Mouse (Mus musculus): Measurements from ENCODE around the gene Klhl29.

Gene Klhl29

DNA sequence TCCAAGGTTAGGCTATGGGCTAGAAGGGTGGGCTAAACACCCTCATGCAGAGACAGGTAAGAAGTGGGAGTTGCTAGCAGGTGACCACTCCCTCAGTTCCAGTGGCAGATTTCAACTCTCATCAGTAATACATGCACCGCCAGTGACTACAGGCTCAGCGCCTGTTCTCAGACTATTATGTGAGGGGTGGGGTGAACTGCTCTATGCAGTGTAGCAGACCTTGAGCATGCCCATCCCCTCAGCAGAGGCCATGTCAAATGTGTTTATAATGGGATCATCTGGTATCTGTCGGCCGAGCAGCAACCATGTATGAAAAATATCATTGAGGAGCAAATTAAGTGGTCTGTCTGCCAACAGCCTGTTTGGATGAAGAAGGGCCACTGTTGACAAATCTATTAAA, 72.4 kb downstream of the Klhl29 start:
- DNase-seq (ENCODE audit: extremely low spot score, low read depth, low spot score) = no peak

DNA sequence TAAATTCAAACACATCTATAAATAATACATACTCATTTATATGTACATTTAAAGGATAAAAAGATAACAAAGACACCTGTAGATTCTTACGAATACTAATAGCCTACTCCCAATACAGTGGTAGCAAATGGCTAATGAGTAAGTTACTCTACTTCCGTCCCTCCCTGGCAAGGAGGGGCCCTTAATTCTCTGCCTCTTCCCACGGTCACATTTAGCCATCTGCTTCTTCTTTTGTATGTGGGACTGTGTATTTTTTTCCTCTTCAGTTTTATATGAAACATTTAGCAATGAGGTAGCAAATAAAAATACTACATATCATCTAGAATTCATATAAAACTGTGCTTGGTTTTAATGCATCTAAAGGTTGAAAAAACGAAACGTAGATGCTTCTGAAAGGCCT, 73.6 kb downstream of the Klhl29 start:
- no peak for DNase-seq (ENCODE audit: extremely low spot score, low read depth, low spot score)

DNA sequence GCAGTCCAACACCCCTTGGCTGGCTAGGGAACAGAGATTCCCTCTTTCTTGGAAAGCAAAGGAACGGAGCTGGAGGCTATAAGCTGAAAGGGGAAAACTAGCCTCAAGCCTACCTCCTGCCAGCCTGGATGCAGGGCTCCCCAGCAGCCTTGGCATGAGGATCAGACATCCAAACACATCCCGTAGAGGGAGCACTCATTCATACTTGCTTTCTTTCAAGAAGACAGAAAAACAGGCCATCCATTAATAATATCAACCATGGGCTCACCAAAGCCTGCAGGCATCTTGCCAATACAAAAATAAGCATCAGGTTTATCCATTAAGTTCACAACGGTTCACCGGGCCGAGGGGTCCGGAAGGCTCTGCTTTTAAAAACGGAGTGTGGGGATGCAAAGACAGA, 79.1 kb downstream of the Klhl29 start:
- no peak for DNase-seq (ENCODE audit: extremely low spot score, low read depth, low spot score)

DNA sequence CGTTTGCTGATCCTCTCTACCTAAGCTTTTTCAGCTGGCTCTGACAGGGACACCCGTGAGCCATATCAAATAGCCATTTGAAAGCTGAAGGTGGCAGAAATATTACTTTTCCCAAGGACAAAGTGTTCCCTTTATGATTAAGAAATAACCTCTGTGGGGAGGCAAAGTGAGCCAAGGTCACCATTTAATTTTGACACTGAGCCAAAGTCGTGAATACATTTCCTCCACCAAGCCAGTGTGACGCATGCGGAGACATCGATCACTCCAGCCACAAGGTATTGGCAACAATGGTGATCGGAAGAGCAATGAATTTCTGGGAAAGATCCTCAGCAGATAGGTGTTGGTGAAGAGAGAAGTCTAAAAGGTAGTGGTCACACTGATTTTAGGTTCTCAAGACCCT, 83.2 kb downstream of the Klhl29 start:
- no peak for DNase-seq (ENCODE audit: extremely low spot score, low read depth, low spot score)

DNA sequence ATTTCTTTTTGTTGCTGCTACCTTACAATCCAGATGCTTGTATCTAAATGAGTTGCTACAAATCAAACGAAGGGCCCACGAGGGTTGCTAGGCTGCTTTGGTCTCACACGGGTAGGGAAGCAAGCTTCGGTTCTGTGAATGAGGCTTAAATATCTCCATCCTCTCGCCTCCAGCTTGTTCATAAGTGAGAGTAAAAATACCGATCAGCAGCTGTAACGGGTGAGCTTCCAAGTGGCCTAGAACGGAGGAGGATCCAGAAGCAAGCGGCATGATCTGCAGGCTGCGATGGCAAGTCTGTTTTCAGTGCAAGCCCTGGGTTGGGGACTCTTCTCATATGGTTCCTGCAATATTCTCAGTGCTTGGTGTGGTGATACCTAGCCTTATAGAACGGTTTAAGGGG, 89.9 kb downstream of the Klhl29 start:
- no peak for DNase-seq (ENCODE audit: extremely low spot score, low read depth, low spot score)

DNA sequence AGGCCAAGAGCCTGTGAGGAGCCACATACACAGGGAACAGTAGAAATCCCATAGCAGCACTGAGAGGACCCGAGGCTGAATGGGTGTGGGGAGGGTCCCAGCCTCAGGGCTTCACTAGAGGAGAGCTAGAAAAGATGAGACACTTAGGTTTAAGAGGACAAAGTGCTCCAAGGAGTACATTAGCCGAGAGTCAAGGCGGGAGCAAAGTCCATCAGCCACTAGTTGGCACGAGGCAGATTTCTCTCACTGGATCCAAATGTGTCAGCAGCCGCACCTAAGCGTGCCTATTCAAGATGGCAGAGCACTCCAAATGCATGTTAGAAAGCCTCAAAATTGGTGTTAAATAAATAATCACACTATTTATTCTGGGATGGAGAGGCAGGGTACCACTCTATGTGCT, 90.5 kb downstream of the Klhl29 start:
- DNase-seq (ENCODE audit: extremely low spot score, low read depth, low spot score) = no peak

DNA sequence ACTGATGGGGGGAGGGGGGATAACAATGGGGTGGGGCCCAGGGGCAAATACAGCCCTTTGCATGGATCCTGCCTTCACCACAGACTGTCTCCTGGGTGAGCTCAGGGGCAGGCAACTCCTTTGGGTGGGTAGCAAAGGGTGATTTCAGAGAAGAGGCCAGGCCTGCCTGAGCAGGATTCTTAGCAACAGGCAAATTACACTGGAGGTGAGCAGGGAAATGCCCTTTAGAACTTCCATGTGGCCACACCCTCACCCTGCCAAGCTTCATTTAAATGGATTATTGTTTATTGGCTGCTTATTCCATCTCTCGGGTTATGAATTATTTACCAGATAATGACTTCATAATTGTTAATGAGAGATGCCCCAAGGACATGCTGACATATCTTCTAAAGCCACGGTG, 91.8 kb downstream of the Klhl29 start:
- no peak for DNase-seq (ENCODE audit: extremely low spot score, low read depth, low spot score)

DNA sequence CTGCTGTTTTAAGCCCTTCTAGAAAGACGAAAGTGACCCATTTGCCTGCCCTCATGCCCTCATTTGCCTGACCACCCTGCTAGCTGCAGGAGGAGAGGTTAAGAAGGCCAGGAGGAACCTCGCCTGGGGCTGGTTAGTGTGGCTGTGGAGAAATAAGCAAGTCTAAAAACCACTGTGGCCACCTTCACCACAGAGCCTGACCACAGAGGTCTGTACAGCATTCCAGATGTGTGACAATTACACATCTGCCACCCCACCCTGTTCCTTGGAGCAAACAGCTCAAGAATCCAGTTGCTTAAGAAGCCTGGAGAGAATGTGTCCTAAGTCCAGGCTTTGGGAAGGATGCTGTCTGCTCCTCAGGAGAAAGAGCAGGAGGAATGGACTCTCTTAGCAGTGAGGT, 92.9 kb downstream of the Klhl29 start:
- no peak for DNase-seq (ENCODE audit: extremely low spot score, low read depth, low spot score)

DNA sequence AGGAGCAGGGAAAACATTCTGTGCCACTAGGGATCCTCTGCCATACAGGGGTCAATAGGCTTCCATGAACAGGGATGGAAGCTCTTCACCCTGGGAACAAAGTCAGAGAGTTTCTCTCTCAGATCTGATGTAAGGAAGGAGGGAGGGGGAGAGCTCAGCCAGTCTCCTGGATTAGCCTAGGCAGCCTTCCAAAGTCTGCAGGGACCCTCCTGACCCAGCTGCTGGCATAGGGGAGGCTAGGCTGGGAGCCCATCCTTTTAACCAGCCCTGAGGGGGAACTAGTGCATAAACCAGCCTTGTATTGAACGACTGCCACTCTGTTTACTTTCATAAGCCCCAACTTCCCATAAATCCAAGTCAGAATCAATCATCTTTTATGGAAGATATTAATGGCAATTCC, 95.6 kb downstream of the Klhl29 start:
- no peak for DNase-seq (ENCODE audit: extremely low spot score, low read depth, low spot score)

DNA sequence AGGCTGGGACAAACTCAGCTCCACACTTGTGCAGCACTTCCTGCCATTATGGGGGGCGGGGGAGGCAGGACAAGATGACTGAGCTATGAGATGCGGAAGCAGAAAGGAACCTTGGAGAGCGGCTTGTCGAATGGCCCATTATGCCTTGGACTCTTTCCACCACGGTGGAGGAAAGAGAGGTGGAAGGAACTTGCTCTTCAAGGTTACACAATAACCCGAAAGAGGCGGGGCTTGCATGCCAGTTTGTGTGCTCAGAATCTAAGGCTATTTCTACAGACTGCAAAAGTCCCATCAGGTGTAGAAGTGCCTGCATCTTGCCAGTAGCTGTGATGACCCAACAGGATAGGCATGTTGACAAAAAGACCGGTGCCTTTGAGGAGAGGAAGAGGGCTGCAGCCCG, 98.5 kb downstream of the Klhl29 start:
- DNase-seq (ENCODE audit: extremely low spot score, low read depth, low spot score) = no peak

DNA sequence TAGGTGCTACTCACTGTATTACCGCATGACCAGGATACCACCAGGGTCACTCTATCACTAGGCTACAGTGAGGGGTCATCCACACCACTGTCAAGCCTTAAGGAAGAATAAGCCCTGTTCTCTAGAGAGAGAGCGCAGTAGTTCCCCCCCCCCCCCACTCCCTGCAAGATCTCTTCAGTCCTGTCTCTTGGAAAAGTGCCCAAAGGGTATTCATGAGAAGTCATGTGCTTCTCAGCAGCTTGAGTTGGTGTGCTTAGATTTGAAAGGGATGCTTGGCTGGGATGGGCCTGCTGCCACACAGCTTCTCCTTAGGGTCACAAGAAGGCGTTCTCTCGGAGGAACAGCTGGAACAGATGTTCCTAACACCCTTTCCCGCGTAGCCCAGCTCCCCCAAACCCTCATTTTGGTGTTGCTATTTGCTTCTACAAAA, 100.0 kb downstream of the Klhl29 start:
- no peak for DNase-seq (ENCODE audit: extremely low spot score, low read depth, low spot score)

DNA sequence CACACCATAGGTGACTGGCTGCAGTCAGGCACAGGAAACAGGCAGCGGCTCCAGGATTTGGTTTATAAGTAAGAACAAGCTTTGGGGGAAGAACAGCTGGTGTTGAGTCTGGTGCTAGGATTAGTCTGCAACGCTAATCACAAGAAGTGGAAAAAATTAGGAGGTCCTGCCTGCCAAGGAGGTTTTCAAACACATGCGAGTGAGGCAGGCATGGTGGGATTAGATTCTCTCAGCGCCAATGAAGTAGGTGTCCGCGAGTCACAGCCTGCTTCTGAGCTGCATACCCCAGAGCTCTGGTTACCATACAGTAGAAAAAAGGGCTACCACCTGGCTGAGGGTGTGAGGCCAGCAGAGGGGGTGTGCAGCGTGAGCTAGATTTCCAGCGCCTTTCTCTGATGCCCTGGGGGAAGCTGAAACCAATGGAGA, 101.0 kb downstream of the Klhl29 start:
- DNase-seq (ENCODE audit: extremely low spot score, low read depth, low spot score) = no peak

DNA sequence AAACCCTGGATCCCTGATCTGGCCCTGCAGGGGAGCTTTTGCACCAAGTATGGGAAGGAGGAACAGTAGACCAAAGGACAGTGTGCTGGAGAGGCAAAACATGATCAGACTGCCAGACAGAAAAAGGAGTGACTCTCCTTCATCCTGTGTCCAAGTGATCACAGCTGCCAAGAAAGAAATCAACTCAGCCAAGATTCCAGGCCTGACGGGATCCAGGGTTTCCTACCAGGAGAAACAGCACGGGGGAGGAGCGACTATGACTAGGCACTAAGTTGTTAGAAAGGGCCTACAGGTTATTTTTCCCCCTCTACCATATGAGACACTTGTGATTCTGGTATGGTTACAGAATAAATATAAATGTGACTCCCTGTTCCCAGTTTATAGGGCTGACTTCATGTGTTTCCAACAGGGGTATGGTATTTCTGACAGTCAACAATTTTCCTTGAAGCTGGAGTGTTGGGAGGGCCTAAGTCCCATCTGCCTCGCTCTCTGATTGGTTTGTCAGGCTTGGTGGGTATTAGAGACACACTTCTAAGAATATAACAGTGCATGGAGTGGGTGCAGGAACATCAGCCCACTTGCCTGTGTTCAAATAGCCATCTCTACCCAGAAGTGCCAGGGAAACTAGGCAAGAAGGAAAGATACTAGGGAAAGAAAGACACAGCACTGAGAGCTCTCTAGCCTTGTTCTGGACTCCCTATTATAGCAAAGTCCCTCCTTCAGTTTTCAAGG, 102.0 kb downstream of the Klhl29 start:
- DNase-seq (ENCODE audit: extremely low spot score, low read depth, low spot score) = no peak

DNA sequence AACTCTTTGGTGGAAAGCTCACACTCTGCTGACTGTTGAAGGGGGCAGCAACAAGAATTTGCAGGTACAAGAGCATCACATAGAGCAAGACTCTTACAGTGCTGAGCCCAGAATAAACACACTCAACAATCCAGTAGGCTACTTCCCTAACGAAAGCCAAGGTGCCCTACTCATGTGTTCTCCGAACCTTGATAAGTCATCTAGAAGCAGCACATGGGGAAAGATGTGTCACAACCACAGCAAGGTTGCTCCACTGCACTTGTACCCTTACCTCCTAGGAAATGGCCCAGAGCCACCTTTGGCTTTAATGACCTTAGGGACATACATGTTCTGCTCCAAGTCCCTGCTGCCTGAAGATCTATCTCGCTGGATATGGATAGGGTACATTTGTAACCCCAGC, 105.0 kb downstream of the Klhl29 start:
- DNase-seq (ENCODE audit: extremely low spot score, low read depth, low spot score) = no peak

DNA sequence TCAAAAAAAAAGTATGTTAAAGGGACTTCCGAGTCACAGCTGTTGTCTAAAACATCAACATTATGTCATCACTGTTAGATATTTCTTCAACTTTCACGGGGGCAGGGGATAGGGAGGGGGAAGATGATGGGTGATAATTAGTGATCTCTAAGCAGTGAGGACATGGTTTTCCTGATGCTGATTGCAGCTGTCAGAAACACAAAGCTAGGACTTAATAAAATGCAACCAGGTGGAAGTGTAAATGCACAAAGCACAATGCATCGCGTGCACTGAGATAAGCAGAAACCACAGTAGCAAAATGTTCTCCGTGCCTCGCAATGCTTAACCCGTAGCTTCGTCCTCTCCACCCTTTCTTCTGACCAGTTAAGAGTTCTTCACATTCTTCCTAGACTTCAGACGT, 105.5 kb downstream of the Klhl29 start:
- DNase-seq (ENCODE audit: extremely low spot score, low read depth, low spot score) = no peak

DNA sequence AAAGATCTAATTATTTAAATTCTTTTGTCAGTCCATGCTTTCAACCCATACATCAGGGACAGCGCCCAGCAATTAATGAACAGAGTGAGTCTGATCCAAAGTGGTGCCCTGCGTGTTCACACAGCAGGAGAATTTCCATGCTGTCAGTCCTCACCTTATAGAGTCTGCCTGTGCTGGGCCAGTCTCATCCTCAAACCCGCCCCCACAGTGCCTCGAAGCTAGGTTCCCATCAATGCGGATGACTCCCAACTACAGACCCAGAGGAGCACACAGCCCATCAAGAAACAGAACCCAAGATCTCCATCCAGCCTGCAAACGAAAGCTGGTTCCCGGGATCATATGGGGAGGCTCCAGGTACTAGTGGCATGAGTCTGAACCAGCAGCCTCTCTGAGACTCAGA, 106.4 kb downstream of the Klhl29 start:
- DNase-seq (ENCODE audit: extremely low spot score, low read depth, low spot score) = no peak

DNA sequence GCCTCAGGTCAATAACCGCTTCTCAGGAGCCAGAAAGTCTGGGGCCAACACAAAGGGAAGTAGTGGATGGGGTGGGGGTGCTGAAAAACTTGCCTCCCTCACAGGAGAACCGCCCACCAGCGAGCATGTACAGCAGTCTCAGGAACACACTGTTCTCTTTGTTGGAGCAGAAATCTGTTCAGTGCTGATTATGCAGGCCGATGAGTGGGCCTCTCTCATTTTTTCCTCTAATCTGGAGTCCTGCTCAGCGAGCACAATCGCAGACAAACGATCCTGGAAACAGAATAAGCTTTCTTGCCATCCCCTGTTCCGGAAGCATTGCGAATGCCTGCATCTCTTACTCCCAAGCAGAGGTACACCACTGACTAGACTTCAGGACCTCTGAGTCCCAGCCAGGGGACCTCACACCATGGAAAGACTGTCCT, 107.3 kb downstream of the Klhl29 start:
- no peak for DNase-seq (ENCODE audit: extremely low spot score, low read depth, low spot score)

DNA sequence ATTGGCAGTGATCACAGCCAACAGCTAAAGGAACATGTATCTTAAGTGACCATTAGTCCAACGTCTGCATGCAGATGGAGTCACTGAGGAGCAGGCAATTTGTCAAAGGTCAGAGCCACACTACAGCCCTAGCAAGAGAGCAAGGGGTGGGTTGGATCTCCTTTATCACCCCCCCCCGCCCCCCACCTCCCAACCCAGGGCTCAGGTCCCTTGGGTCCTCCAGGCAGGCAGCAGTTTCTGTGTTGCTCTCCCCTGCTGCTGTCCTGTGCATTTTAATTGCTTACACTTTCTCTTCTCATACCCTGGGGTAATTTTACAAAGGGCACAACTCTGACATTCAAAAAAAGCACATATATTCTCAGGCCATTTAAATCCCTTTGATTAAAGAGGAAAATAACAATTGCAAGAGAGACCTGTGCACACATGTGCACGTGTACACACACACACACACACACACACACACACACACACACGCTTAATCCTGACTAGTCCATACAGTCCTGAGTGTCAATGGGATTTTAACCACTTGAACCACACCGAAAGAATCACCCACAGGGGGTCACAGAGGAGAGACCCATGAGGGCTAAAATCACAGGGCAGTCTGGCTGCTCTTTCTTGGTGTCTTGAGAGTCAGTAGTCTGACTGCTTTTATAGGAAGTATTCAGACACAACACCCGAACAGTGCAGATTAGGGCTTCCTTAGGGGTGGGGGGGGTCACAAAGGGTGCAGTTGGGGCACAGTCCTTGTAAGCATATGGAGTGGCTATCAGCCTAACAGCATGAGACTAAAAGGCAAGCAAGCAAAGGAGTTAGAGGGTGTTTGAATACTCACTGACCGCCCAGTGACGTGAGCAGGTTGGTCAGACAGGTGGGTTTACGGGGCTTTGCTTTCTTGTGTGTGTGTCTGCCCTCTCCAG, 108.0 kb downstream of the Klhl29 start:
- DNase-seq (ENCODE audit: extremely low spot score, low read depth, low spot score) = no peak

DNA sequence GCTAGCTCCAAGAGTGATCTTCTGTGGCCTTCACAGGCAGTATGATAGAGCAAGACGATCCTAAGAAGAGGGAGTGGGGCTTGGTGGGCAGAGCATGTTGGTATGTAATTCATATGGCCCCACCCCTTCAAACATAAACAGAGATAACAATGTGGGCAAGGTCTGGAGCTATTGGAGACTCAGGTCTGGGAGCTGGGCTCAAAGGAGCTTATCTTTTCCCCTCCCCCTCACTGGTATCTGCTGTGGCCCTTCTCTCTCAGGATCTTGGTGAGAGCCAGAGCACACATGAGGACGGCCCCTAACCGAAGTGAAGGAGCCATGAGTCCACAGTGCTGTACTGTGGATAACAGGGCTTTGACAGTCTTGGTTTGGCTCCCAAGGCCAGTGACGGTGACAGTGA, 108.7 kb downstream of the Klhl29 start:
- DNase-seq (ENCODE audit: extremely low spot score, low read depth, low spot score) = no peak

DNA sequence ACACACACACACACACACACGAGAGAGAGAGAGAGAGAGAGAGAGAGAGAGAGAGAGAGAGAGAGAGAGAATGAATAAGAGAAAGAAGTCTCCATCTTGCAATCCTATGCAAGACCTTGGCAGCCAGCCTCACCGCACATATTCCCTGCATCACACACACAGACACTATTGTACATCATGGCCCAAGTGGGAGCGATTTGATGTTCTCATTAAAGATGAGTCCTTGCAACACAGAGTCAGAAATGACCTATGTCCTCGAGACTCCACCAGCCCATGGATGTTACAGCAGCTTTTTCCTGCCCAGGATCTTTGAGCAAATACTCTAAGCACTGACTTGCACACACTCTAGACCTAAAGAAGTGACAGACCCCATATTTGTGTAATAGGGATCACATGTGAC, 114.0 kb downstream of the Klhl29 start:
- no peak for DNase-seq (ENCODE audit: extremely low spot score, low read depth, low spot score)

DNA sequence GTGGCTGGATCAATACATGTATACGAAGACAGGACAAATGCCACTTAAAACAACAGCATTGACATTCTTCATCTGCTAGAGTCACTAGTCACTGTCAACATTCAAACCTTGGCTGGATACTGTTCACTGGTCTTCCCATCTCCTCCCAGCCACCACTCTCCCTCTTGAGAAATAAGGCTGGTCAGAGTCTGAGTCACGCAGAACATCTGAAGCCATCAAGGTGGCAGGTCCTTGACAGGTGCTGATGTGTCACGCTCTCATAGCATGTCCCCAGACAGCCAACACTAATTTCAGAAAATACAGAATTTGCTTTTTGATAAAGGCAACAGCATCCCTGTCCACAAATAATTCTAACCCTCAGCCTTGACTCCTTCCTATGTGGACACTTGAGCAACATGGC, 116.7 kb downstream of the Klhl29 start:
- DNase-seq (ENCODE audit: extremely low spot score, low read depth, low spot score) = no peak

DNA sequence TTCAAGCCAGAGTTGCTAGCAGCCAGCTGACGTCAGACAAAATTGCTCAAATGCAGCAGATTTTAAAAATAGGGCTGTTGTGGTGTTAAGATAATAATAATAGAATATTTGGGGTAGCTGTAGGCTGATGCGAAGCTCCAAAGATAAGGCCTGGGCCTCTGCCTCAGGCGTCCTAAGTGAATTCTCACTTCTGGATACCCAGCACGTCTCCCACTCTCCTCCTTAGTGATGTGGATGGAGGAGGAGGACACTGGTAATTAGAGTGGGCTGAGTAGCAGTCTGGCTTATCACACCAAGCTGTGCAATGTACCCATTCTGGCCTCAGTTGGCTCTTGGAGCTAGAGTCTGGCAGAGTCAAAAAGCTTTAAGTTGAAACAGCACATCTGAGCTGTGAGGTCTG, 118.3 kb downstream of the Klhl29 start:
- no peak for DNase-seq (ENCODE audit: extremely low spot score, low read depth, low spot score)

All from hindlimb bud, embryonic 11.5 days (tissue).